Mouse (Mus musculus): Measurements from ENCODE around the gene Ttll6.

GRCm38 (mm10) chr11:96201741-96202140 is 68.2 kb downstream of the Ttll6 start:
- TF ChIP-seq CTCF (IDR thresholded peaks at IDR 0.05; ENCODE audit: borderline replicate concordance, control insufficient read depth, extremely low read depth, insufficient read depth, low read length, poor library complexity) (no peak), POLR2A (IDR thresholded peaks at IDR 0.05; ENCODE audit: control insufficient read depth, extremely low read depth, insufficient read depth, low read length, poor library complexity) (no peak)
